Mouse (Mus musculus) kidney, adult 2 months (tissue): ENCODE measurements around the gene Lhfp.

Source experiments
- CTCF ChIP-seq: fragments of 200-500 bp; conservative IDR thresholded peaks from 2 replicates; pipeline ENCODE4 v1.5.1; 2011; ENCODE audit warnings: low read depth, mild to moderate bottlenecking, control low read depth, low read length, moderate library complexity, mixed read lengths; ENCODE audit not compliant: insufficient read depth, insufficient read length
- POLR2A ChIP-seq: fragments of 200-500 bp; IDR thresholded peaks from one replicate; pipeline ENCODE4 v1.6.1; 2011; ENCODE audit warnings: low read depth, low read length, control low read depth

GRCm38 (mm10) chr3:53148751-53149150 lies 107.4 kb downstream of the Lhfp start:
- TF ChIP-seq CTCF (no peak), POLR2A (no peak)
